Mouse (Mus musculus) CD4-positive, CD25-positive, alpha-beta regulatory T cell, adult 2 months (primary cell): ENCODE data around the gene Trp73.

Experiments used
- DNase-seq: peaks from one replicate; pipeline ENCODE4 v3.0.0-alpha.2; 2012; ENCODE audit warnings: low read depth, low spot score

Trp73 gene

GRCm38 (mm10) chr4:154042577-154042976 is 97.4 kb downstream of the Trp73 start, which contains the start of gene Ccdc27:
Ccdc27 (minus strand) TSS chr4:154042677.
- DNase-seq: no peak

GRCm38 (mm10) chr4:154037123-154037522 is 102.9 kb downstream of the Trp73 start:
- DNase-seq: no peak

- peak; percentile 43 for DNase-seq
Observed at GRCm38 (mm10) chr4:154028646-154029045, 111.4 kb downstream of the Trp73 start.

- no peak for DNase-seq
Observed at GRCm38 (mm10) chr4:154028066-154028465, 111.9 kb downstream of the Trp73 start.

GRCm38 (mm10) chr4:154026441-154026761 is 113.6 kb downstream of the Trp73 start:
- no peak for DNase-seq

- peak; percentile 17 for DNase-seq
Observed at GRCm38 (mm10) chr4:154025641-154026440, 114.2 kb downstream of the Trp73 start, which contains the start of gene Smim1. Smim1 (minus strand) TSS chr4:154026230.

GRCm38 (mm10) chr4:154024729-154025521 is 115.1 kb downstream of the Trp73 start:
- no peak for DNase-seq

GRCm38 (mm10) chr4:154023754-154024601 is 116.0 kb downstream of the Trp73 start:
- DNase-seq: no peak

- DNase-seq: no peak
Observed at GRCm38 (mm10) chr4:154022844-154023243, 117.2 kb downstream of the Trp73 start.

GRCm38 (mm10) chr4:154022407-154022806 is 117.6 kb downstream of the Trp73 start:
- no peak for DNase-seq

- DNase-seq: no peak
Observed at GRCm38 (mm10) chr4:154021432-154021831, 118.6 kb downstream of the Trp73 start.

GRCm38 (mm10) chr4:154019571-154019970 is 120.4 kb downstream of the Trp73 start:
- DNase-seq: peak; percentile 57

- DNase-seq: no peak
Observed at GRCm38 (mm10) chr4:154015476-154015875, 124.5 kb downstream of the Trp73 start.

GRCm38 (mm10) chr4:154012132-154012882 is 127.7 kb downstream of the Trp73 start:
- peak; percentile 43 for DNase-seq

GRCm38 (mm10) chr4:154011646-154012089 is 128.3 kb downstream of the Trp73 start, which contains the start of gene Lrrc47:
Lrrc47 (plus strand) TSS chr4:154011731.
- peak; percentile 79 for DNase-seq

GRCm38 (mm10) chr4:154010907-154011645 is 128.9 kb downstream of the Trp73 start:
- no peak for DNase-seq

- DNase-seq: no peak
Observed at GRCm38 (mm10) chr4:154007759-154008158, 132.2 kb downstream of the Trp73 start.

- no peak for DNase-seq
Observed at GRCm38 (mm10) chr4:154006264-154006663, 133.7 kb downstream of the Trp73 start.
